Mouse (Mus musculus) MEL (cell line): Measurements from ENCODE around the gene Sds. TPM values are rescaled to one million over a fixed set of nuclear protein-coding genes. Genes with fewer than 3 reads are reported as not detected.
A peak's percentile ranks its signal among the peaks of the same experiment; 100 is the strongest.

Experiments
- DNase-seq: peaks from one replicate; pipeline ENCODE4 v3.0.0; 2011; ENCODE audit warnings: low read depth, low spot score
- H3K27ac ChIP-seq: 2 replicates; pipeline ENCODE4 v1.5.1; 2012; ENCODE audit warnings: low read depth, mild to moderate bottlenecking, control low read depth, low read length, moderate library complexity; ENCODE audit not compliant: control insufficient read depth
- H3K27me3 ChIP-seq, 2 experiments: fragments of 150-350 bp in 1 of 2; sonication (generic) in 1 of 2; 2 replicates each; pipeline ENCODE4 v1.6.1; 2012; ENCODE audit warnings: low read length in 2 of 2, mild to moderate bottlenecking in 2 of 2, improper control_type of control experiment in 1 of 2, moderate library complexity in 1 of 2; ENCODE audit not compliant: insufficient read depth in 2 of 2, control insufficient read depth in 1 of 2
- H3K36me3 ChIP-seq, 2 experiments: 2 replicates each; pipeline ENCODE4 v1.6.1; 2012 to 2014; ENCODE audit warnings: low read length in 2 of 2, improper control_type of control experiment in 1 of 2, inconsistent platforms in 1 of 2, mild to moderate bottlenecking in 1 of 2; ENCODE audit not compliant: insufficient read depth in 2 of 2, control insufficient read depth in 1 of 2
- H3K4me1 ChIP-seq, 2 experiments: fragments of 150-350 bp in 1 of 2; sonication (generic) in 1 of 2; 2 replicates each; pipeline ENCODE4 v1.6.1; 2012; ENCODE audit warnings: low read length in 2 of 2, improper control_type of control experiment in 1 of 2, mild to moderate bottlenecking in 1 of 2; ENCODE audit not compliant: insufficient read depth in 2 of 2, control insufficient read depth in 1 of 2
- H3K4me3 ChIP-seq, 2 experiments: fragments of 150-350 bp in 1 of 2; sonication (generic) in 1 of 2; 2 replicates each; pipeline ENCODE4 v1.5.1; 2012; ENCODE audit warnings: low read depth in 2 of 2, low read length in 2 of 2, mild to moderate bottlenecking in 2 of 2, moderate library complexity in 2 of 2, control low read depth in 1 of 2, improper control_type of control experiment in 1 of 2; ENCODE audit not compliant: control insufficient read depth in 1 of 2, insufficient read depth in 1 of 2
- H3K79me2 ChIP-seq: 2 replicates; pipeline ENCODE4 v1.6.1; 2012; ENCODE audit warnings: mild to moderate bottlenecking, low read length, moderate library complexity; ENCODE audit not compliant: control insufficient read depth, poor library complexity, insufficient read depth
- H3K9ac ChIP-seq: 2 replicates; pipeline ENCODE4 v1.6.1; 2012; ENCODE audit warnings: low read depth, mild to moderate bottlenecking, control low read depth, low read length, moderate library complexity; ENCODE audit not compliant: control insufficient read depth, poor library complexity, severe bottlenecking
- H3K9me3 ChIP-seq: fragments of 150-350 bp; sonication (generic); replicated peaks from 2 replicates; pipeline ENCODE4 v1.6.1; 2012; ENCODE audit warnings: mild to moderate bottlenecking, low read length, improper control_type of control experiment, moderate library complexity; ENCODE audit not compliant: insufficient read depth
- BHLHE40 ChIP-seq: IDR thresholded peaks from 2 replicates; pipeline ENCODE4 v1.6.1; 2012; ENCODE audit warnings: low read depth, mild to moderate bottlenecking, inconsistent platforms, low read length, improper control_type of control experiment, borderline replicate concordance
- CHD1 ChIP-seq: IDR thresholded peaks from 2 replicates; pipeline ENCODE4 v1.6.1; 2012; ENCODE audit warnings: low read depth, mild to moderate bottlenecking, inconsistent platforms, low read length, improper control_type of control experiment
- CHD2 ChIP-seq: IDR thresholded peaks from 2 replicates; pipeline ENCODE4 v1.6.1; 2011; ENCODE audit warnings: low read length, improper control_type of control experiment
- CTCF ChIP-seq, 3 experiments: IDR thresholded peaks in 2 of 3; conservative IDR thresholded peaks in 1 of 3; 2 replicates each; pipeline ENCODE4 v1.5.1; 2011 to 2012; ENCODE audit warnings: low read length in 3 of 3, low read depth in 2 of 3, mild to moderate bottlenecking in 2 of 3, improper control_type of control experiment in 1 of 3, inconsistent platforms in 1 of 3, mixed read lengths in 1 of 3, moderate library complexity in 1 of 3; ENCODE audit not compliant: control insufficient read depth in 1 of 3, insufficient read depth in 1 of 3, poor library complexity in 1 of 3, severe bottlenecking in 1 of 3
- E2F4 ChIP-seq: IDR thresholded peaks from 2 replicates; pipeline ENCODE4 v1.6.1; 2011; ENCODE audit warnings: low read depth, low read length, improper control_type of control experiment, borderline replicate concordance
- ELF1 ChIP-seq: IDR thresholded peaks from 2 replicates; pipeline ENCODE4 v1.6.1; 2014; ENCODE audit warnings: low read depth, mild to moderate bottlenecking, inconsistent platforms, low read length, improper control_type of control experiment, moderate library complexity
- EP300 ChIP-seq, 2 experiments: IDR thresholded peaks; 2 replicates each; pipeline ENCODE4 v1.6.1; 2011; ENCODE audit warnings: improper control_type of control experiment in 2 of 2, low read length in 2 of 2, low read depth in 1 of 2, mild to moderate bottlenecking in 1 of 2
- GABPA ChIP-seq: IDR thresholded peaks from 2 replicates; pipeline ENCODE4 v1.6.1; 2012; ENCODE audit warnings: low read depth, mild to moderate bottlenecking, inconsistent platforms, low read length, improper control_type of control experiment, moderate library complexity
- GATA1 ChIP-seq: IDR thresholded peaks from 2 replicates; pipeline ENCODE4 v1.6.1; 2011; ENCODE audit warnings: low read depth, low read length, improper control_type of control experiment
- HCFC1 ChIP-seq: IDR thresholded peaks from 2 replicates; pipeline ENCODE4 v1.6.1; 2012; ENCODE audit warnings: low read depth, mild to moderate bottlenecking, inconsistent platforms, low read length, improper control_type of control experiment, moderate library complexity
- MAX ChIP-seq: IDR thresholded peaks from 2 replicates; pipeline ENCODE4 v1.6.1; 2011; ENCODE audit warnings: low read length, improper control_type of control experiment
- MAZ ChIP-seq: IDR thresholded peaks from 2 replicates; pipeline ENCODE4 v1.6.1; 2012; ENCODE audit warnings: low read depth, mild to moderate bottlenecking, inconsistent platforms, low read length, improper control_type of control experiment
- MXI1 ChIP-seq: IDR thresholded peaks from 2 replicates; pipeline ENCODE4 v1.6.1; 2011; ENCODE audit warnings: mild to moderate bottlenecking, low read depth, low read length, improper control_type of control experiment
- MYB ChIP-seq: IDR thresholded peaks from 2 replicates; pipeline ENCODE4 v1.6.1; 2011; ENCODE audit warnings: mild to moderate bottlenecking, low read depth, low read length, improper control_type of control experiment
- MYC ChIP-seq: IDR thresholded peaks from 2 replicates; pipeline ENCODE4 v1.6.1; 2011; ENCODE audit warnings: low read depth, mild to moderate bottlenecking, low read length, improper control_type of control experiment, moderate library complexity
- NELFE ChIP-seq: IDR thresholded peaks from 2 replicates; pipeline ENCODE4 v1.6.1; 2011; ENCODE audit warnings: low read depth, low read length, improper control_type of control experiment
- POLR2A ChIP-seq, 2 experiments: IDR thresholded peaks; 2 replicates each; pipeline ENCODE4 v1.6.1; 2011 to 2012; ENCODE audit warnings: low read length in 2 of 2, mild to moderate bottlenecking in 2 of 2, control low read depth in 1 of 2, improper control_type of control experiment in 1 of 2, low read depth in 1 of 2, moderate library complexity in 1 of 2; ENCODE audit not compliant: control insufficient read depth in 1 of 2, insufficient read depth in 1 of 2, poor library complexity in 1 of 2
- POLR2AphosphoS2 ChIP-seq: IDR thresholded peaks from 2 replicates; pipeline ENCODE4 v1.6.1; 2011; ENCODE audit warnings: low read length, improper control_type of control experiment
- POLR2AphosphoS5 ChIP-seq: IDR thresholded peaks from 2 replicates; pipeline ENCODE4 v1.6.1; 2012; ENCODE audit warnings: low read depth, borderline replicate concordance, mild to moderate bottlenecking, inconsistent platforms, low read length, moderate library complexity, mixed read lengths
- SIN3A ChIP-seq: IDR thresholded peaks from 2 replicates; pipeline ENCODE4 v1.6.1; 2012; ENCODE audit warnings: low read length, improper control_type of control experiment, inconsistent platforms
- SMC3 ChIP-seq: IDR thresholded peaks from 2 replicates; pipeline ENCODE4 v1.6.1; 2011; ENCODE audit warnings: low read depth, low read length, improper control_type of control experiment
- TAL1 ChIP-seq: IDR thresholded peaks from 2 replicates; pipeline ENCODE4 v1.6.1; 2012; ENCODE audit warnings: mild to moderate bottlenecking, inconsistent platforms, low read length, moderate library complexity, mixed read lengths
- TBP ChIP-seq: IDR thresholded peaks from 2 replicates; pipeline ENCODE4 v1.8.0; 2011; ENCODE audit warnings: low read depth, low read length, improper control_type of control experiment
- TCF12 ChIP-seq: IDR thresholded peaks from 2 replicates; pipeline ENCODE4 v1.6.1; 2014; ENCODE audit warnings: low read depth, mild to moderate bottlenecking, inconsistent platforms, low read length, improper control_type of control experiment, moderate library complexity
- UBTF ChIP-seq: IDR thresholded peaks from 2 replicates; pipeline ENCODE4 v1.6.1; 2012; ENCODE audit warnings: low read depth, mild to moderate bottlenecking, inconsistent platforms, low read length, improper control_type of control experiment, moderate library complexity, borderline replicate concordance; ENCODE audit not compliant: insufficient read depth
- USF1 ChIP-seq: IDR thresholded peaks from 2 replicates; pipeline ENCODE4 v1.6.1; 2014; ENCODE audit warnings: low read depth, mild to moderate bottlenecking, inconsistent platforms, low read length, improper control_type of control experiment, moderate library complexity
- ZKSCAN1 ChIP-seq: IDR thresholded peaks from 2 replicates; pipeline ENCODE4 v1.6.1; 2012; ENCODE audit warnings: low read depth, mild to moderate bottlenecking, inconsistent platforms, low read length, improper control_type of control experiment, moderate library complexity
- ZMIZ1 ChIP-seq: IDR thresholded peaks from 2 replicates; pipeline ENCODE4 v1.6.1; 2012; ENCODE audit warnings: low read depth, mild to moderate bottlenecking, inconsistent platforms, low read length, improper control_type of control experiment, moderate library complexity
- ZNF384 ChIP-seq: IDR thresholded peaks from 2 replicates; pipeline ENCODE4 v1.6.1; 2012; ENCODE audit warnings: low read depth, mild to moderate bottlenecking, inconsistent platforms, low read length, improper control_type of control experiment
- polyA plus RNA-seq, 2 experiments: library from polyadenylated mRNA; stranded (reverse) in 1 of 2; unstranded in 1 of 2; fragments of >175 nt in 1 of 2; fragments of >200 nt in 1 of 2; gene quantifications; 2 replicates each; pipeline versions ENCODE4 v1.2.1 to v1.2.4; 2012; ENCODE audit warnings: low replicate concordance in 2 of 2, low read depth in 1 of 2; ENCODE audit not compliant: insufficient read length in 2 of 2, insufficient read depth in 1 of 2, missing spikeins in 1 of 2
- total RNA-seq: library from RNA; depleted of rRNA; stranded (reverse); fragments of 300-350 nt; gene quantifications from 2 replicates; pipeline ENCODE4 v1.2.3, GENCODE M21; 2012

Sds gene
- total and polyA plus RNA-seq, 3 experiments: 0.17 TPM; not detected in 2

DNA sequence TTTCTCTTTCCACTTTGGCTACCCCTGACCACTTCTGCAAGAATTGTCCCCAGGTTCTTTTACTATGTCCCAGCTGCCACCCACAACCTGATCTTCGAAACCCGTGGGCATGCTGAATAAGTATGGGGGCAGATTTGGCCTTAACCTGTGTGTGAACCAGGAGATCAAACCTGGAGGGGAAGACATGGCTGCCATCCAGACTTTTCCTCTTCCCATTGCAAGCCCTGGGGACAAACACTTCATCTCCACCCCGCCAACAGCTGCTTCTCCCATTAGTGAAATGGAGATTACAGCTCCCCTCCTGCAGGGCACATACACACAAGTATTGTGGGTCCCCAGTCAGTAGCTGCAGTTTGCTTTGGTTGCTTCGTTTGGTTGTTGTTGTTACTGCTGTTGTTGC, 31.0 kb downstream of the Sds start:
- no peak overlapping the region for H3K27ac ChIP-seq
- peaks cover 0 to 13% of the 10 kb centered on the region in 2 experiments for H3K4me1 ChIP-seq
- no peak overlapping the region for H3K9ac ChIP-seq
- DNase-seq: no peak
- H3K36me3 ChIP-seq: peaks cover 0 to 5% of the 10 kb centered on the region in 2 experiments; a peak in 2 of 4 replicates
- no peak overlapping the region for H3K4me3 ChIP-seq
- H3K79me2 ChIP-seq: peaks cover 10% of the 10 kb centered on the region
- no peaks in the 10 kb centered on the region for H3K27me3 ChIP-seq
- no peaks in the 10 kb centered on the region for H3K9me3 ChIP-seq
- TF ChIP-seq BHLHE40 (no peak), CHD2 (no peak), CHD1 (no peak), UBTF (no peak), TCF12 (no peak), NELFE (no peak)

DNA sequence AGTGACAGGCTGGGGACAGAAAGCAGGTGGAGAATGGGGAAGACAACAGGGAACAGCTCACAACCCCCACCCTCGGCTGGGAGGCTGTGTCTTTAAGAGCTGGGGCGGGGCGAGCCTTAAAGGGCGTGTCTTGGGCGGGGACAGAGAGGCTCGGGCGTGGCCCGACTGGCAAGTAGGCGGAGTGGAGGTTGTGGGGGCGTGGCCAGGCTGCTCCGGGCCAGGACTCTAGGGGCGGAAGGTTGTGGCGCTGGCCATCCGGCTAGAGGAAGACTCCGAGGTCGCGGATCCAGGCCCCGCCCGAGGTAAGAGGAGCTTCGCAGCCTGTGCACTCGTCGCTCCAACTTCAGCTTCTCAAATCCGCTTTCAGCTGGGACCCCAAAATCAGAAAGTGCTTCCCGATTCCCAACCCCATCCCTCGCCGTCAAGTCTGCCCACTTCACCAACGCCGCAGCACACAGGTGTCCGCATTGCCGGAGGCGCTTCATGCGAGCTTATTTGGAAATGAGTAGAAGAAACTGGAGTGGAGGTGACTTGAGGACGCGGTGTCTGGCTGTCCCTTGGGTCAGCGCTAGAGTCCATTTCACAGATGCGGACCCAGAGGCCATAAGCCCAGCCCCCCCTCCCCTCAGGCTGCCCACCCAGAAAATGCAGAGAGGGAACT, 34.8 kb downstream of the Sds start, which contains the start of gene Slc8b1:
Slc8b1 (plus strand) TSS at position 187 of the 661 bp plus-strand sequence.
- peak; percentile 91 for DNase-seq
- no peaks in the 10 kb centered on the region for H3K27me3 ChIP-seq
- peak within 1 kb of the TSS; percentile 76 to 99 for H3K4me3 ChIP-seq
- H3K9me3 ChIP-seq: no peaks in the 10 kb centered on the region
- peaks cover 0 to 3% of the 10 kb centered on the region in 2 experiments; a peak in 1 of 4 replicates for H3K36me3 ChIP-seq
- peaks cover 0 to 6% of the 10 kb centered on the region in 2 experiments; a peak in 1 of 4 replicates for H3K4me1 ChIP-seq
- no peaks in the 10 kb centered on the region; the same call in 1 of the 2 replicates for H3K79me2 ChIP-seq
- peak within 1 kb of the TSS; percentile 76 for H3K9ac ChIP-seq
- H3K27ac ChIP-seq: no peak within 1 kb of the TSS
- TF ChIP-seq POLR2A (IDR thresholded peaks at IDR 0.05; ENCODE audit: control insufficient read depth in 1 of 2, insufficient read depth in 1 of 2, low read depth in 1 of 2, low read length in 2 of 2, poor library complexity in 1 of 2) (peak; percentile 51 to 64; a peak in 1 of 4 replicates), MYC (no peak), EP300 (IDR thresholded peaks at IDR 0.05; ENCODE audit: low read depth in 1 of 2, low read length in 2 of 2) (no peak), POLR2AphosphoS5 (no peak), ZNF384 (peak; percentile 82), ZKSCAN1 (no peak), NELFE (peak; percentile 59), TBP (no peak), ELF1 (0 out of 2 replicates have a peak, but pooled peaks have one; percentile 23), ZMIZ1 (no peak), SIN3A (peak; percentile 64), TCF12 (0 out of 2 replicates have a peak, but pooled peaks have one; percentile 12), HCFC1 (peak; percentile 40; the same call in 1 of the 2 replicates), BHLHE40 (no peak), MAX (peak; percentile 20; the same call in 1 of the 2 replicates), USF1 (peak; percentile 32; the same call in 1 of the 2 replicates), GABPA (no peak), E2F4 (no peak), TAL1 (no peak), MAZ (peak; percentile 86), SMC3 (no peak), CTCF (IDR thresholded peaks at IDR 0.05 in 2 of 3, conservative IDR thresholded peaks at IDR 0.05 in 1 of 3; ENCODE audit: control insufficient read depth in 1 of 3, insufficient read depth in 1 of 3, low read depth in 2 of 3, low read length in 3 of 3, poor library complexity in 1 of 3, severe bottlenecking in 1 of 3) (no peak), MYB (no peak), MXI1 (peak; percentile 30; the same call in 1 of the 2 replicates), GATA1 (no peak), POLR2AphosphoS2 (no peak; the same call in 1 of the 2 replicates)
